Mouse (Mus musculus) thymus, adult 2 months (tissue): ENCODE data around the gene Des.

Experiments used
- CTCF ChIP-seq: fragments of 200-500 bp; IDR thresholded peaks from 2 replicates; pipeline ENCODE4 v1.5.1; 2012; ENCODE audit warnings: mild to moderate bottlenecking, control low read depth, low read length, moderate library complexity, borderline replicate concordance; ENCODE audit not compliant: control insufficient read depth, poor library complexity, insufficient read depth; ENCODE audit errors: extremely low read depth
- POLR2A ChIP-seq: fragments of 200-500 bp; IDR thresholded peaks from 2 replicates; pipeline ENCODE4 v1.6.1; 2012; ENCODE audit warnings: mild to moderate bottlenecking, low read length, control low read depth, moderate library complexity; ENCODE audit not compliant: control insufficient read depth, poor library complexity, insufficient read depth; ENCODE audit errors: extremely low read depth

- TF ChIP-seq POLR2A = no peak
- TF ChIP-seq CTCF = no peak
Measured at GRCm38 (mm10) chr1:75315011-75315410, 45.1 kb upstream of the Des start.
